Mouse (Mus musculus) 416B (cell line): ENCODE results near the gene Dync2h1.
A peak's percentile ranks its signal among the peaks of the same experiment; 100 is the strongest.
"Not testable (repeated sequence)": the region's sequence is repeated elsewhere in the genome, so short reads cannot be mapped to it uniquely, and the experiment has no call there.

Source experiments
- DNase-seq: peaks from one replicate; pipeline ENCODE4 v3.0.0; 2011; ENCODE audit warnings: low read depth

The Dync2h1 gene

DNA sequence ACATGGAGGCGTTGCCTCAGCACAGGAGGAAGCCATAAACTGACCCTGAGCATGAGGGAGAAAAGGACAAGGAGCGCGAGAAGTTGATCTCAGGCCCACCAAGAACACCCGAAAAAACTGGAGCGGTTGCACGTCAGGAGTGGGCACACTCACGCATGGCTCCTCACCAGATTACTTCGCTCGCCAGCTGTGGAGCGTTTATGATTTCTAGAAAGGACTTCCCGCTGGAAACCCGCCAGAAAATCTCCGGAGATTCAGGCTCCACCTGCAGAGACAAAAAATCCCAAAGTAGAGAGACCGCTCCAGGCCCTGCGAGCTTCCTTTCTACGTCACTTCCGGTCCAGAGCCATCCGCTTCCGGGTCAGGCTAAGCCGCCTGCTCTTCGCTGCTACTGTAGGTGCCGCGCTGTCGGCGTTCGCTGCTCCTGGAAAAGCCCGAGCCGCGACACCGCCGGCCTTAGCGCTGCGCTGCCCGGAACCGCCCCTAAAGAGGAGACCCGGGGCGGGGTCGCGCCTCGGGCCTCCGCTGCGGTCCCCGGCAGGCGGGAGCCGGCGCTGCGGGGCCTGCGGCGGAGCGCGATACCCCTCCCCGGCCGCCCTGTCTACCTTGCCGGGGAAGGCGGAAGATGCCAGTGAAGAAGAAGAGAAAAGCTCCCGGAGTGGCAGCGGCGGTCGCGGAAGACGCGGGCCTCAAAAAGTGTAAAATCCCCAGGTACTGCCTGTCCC lies at the start of gene Dync2h1, which contains the start of gene Dcun1d5:
Gene Dync2h1 (minus strand): TSS at position 275 of the 725 bp plus-strand sequence.
Gene Dcun1d5 (plus strand): TSS at position 349 of the 725 bp plus-strand sequence.
- peak; percentile 96 for DNase-seq

DNA sequence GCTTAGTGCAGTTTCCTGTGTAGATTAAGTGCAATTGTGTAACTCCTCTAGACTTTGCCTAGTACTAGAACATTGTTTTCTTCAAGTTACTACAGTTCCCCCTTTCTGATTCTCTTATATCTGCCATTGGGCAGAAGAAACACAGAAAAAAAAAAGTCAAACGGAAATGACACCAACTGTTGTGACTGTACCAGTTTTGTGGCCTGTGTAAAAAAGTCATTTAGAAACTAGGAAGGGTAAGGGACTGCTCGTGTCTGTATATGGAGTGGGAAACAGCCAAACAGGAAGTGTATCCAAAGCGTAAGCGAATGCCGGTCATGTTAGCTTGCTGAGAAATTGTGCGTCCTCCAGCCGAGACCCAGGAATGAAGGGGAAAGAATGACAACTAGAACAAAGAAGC lies 37.2 kb upstream of the Dync2h1 start:
- no peak for DNase-seq

DNA sequence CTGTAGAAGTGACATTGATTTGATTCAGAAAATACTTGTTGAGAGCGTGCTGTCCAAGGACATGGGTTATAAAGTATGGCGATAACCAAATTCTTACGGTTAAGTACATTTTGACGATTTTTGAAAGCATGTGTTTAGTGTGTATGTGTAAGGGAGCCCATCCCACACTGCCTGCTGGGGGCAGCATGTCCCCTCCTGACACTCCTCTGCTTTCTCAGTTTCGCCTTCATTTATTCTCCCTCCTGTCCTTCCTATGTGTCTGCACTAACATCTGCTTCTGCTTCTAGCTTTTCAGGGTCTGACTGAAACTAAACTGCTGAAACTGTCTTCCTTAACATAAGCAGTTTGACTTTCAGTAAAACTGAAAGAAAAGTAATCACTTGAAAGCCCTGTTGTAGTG lies 36.8 kb upstream of the Dync2h1 start:
- no peak for DNase-seq

DNA sequence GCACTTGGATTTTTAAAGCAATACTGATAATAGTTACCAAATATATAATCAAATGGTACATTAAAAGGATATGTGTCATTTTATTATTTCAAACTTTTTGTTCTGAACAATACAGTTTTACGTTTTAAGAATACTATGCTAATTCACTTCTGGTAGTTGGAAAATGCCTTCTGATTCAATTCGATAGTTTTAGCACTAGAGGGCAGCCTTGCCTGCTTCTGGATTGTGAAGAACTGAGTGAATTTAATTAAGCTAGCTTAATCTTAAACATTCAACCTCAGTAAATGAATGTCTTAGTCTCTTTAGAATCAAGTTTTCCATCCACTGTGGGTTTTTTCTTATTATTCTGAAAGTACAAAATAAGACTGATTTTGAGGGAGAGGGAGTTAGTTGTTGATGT lies 32.0 kb upstream of the Dync2h1 start:
- peak; percentile 63 for DNase-seq

DNA sequence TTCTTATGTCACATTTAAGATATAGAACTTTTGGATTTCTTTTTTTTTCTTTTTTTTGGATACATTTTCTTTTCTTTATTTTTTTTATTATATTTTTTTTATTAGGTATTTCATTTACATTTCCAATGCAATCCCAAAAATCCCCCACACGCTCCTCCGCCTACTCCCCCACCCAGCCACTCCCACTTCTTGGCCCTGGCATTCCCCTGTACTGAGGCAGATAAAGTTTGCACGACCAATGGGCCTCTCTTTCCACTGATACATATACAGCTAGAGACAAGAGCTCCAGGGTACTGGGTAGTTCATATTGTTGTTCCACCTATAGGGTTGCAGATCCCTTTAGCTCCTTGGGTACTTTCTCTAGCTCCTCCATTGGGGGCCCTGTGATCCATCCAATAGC lies 6.4 kb upstream of the Dync2h1 start:
- DNase-seq: not testable (repeated sequence)

DNA sequence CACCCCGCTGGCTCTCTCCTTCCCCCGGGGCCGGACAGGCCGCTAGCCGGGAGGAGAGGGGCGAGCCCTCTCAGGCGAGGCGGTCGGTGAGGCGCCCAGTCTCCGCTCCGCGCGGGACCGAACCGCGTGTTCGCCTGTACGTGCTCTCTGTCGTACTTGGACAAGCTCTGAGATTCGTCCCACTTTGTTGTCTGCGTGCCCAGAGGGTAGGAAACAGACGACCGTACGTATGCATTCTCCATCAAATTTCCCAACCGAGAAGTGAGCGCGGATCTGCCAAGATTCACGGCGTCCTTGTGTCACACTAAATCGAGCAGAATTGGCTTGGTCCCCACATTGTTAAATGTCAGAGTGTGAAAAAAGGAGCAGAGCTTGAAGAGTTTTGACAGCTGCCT lies 648 bp upstream of the Dync2h1 start:
- peak; percentile 31 for DNase-seq

DNA sequence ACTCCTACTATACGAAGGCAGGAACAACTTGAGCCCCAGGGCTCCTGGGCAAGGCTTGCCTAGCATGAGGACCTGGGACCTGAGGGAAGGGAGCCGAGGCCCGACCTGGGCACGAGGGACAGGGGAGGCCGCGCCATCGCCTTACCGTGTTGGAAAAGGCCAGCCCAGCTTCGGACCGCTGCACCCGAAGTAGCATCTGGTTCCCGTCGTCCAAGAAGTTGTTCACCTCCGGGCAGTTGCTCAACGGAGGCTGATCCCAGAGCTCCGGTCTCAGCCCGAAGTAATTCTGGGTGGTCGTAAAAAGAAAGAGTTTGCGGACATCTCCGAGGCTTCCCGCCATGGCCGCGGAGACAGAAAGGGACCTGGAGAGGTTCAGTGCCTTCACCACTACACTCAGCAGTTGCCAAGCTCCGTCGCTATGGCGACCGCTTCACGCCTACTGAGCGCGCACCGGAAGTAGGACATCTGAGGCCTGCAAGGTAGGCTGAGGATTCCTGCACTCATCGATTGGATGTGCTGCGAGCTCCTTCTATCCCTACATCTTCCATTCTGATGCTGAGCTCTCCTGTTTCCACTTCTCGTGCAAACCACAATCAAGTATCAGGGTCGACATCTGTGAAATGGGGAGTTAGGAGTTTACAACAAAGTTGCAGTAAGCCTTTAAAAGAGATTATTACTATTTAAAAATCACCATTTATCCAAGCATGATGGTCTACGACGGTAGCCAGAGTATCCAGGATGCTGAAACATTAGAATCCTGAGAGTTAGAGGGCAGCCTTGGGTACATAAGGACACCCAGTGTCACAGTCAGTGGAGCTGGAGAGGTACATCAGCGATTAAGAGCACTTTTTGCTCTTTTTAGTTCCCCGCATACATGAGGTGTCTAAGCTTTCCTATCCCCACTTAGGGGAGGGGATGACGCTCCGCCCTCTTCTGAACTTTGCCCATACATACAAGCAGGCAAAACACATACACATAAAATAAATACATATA lies 7.3 kb downstream of the Dync2h1 start:
- no peak for DNase-seq

DNA sequence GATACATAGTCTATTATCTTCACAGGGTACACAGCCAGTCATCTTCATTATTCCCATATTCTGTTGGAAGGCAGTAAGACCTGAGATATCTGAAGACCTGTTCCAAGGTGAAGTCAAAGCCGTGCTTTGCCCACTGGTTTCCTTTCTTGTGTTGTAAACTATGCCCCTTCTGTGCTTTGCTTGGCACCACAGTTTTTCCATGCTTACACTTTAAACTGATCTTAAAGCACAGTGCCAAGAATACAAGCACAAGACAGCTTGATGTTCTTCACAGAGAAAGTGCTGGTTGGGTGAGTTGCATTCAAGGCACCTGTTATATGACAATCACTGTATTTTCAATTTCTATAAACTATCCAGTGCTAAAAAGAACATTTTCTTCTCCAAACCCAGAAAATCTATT lies 10.5 kb downstream of the Dync2h1 start:
- no peak for DNase-seq

DNA sequence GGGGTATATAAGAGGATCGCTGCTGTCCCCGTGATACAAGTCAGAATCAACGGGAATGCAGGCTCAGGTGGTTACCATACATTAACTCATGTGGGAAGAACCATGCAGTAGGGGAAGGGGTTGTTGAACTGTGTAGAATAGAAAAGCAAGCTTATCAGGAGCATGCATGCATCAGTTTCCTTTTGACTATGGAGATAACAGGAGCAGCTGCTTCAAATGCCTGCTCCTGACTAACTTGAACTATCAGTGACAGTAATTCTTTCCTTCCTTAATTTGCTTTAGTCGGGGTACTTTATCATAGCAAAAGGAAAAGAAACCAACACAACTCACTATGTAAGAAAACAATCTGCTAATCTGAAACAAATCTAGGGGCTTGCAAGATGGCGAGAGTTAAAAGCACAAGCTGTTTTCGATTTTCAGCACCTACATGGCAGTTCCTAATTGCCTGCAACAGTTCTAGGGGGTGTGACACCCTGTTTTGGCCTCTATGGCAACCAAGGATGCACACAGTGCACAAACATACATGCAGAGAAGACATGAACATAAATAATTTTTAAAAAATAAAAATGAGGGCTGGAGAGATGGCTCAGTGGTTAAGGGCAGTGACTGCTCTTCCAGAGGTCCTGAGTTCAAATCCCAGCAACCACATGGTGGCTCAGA lies 16.8 kb downstream of the Dync2h1 start:
- peak; percentile 52 for DNase-seq

DNA sequence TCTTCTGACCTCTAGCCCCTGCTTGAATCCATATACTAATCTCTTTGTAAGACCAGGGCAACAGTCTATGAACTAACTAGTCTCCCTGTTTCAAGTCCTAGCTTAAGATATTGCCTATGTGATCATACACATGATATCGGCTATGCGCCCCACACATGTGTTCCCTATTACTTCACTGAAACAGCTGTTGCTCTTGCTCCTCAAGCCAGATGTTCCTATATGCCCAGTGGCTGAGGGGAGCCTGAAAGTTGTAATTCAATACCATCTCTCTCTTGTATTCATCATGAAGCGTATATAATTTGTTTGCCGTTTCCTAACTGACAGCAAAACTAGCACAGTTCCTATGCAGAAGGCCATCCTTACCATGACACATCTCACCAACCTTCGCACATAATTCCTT lies 23.6 kb downstream of the Dync2h1 start:
- no peak for DNase-seq

DNA sequence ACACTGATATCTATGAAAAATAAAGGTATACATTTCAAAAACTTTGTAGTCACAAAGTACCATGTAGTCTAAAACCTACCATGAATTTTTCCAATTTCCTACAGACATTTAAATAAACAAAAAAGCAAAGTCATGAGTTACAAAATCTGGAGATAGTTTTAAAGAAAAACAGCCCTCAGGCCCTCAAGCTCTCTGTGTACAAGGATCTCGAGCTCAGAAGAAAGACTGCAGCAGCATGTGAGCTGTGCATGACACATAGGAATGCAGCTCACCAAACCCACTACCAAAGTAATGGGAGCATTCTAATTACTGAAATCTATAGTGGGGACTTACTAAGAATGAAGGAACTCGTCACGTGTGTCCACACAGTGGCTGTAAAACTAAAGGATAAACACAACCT lies 24.5 kb downstream of the Dync2h1 start:
- DNase-seq: no peak

DNA sequence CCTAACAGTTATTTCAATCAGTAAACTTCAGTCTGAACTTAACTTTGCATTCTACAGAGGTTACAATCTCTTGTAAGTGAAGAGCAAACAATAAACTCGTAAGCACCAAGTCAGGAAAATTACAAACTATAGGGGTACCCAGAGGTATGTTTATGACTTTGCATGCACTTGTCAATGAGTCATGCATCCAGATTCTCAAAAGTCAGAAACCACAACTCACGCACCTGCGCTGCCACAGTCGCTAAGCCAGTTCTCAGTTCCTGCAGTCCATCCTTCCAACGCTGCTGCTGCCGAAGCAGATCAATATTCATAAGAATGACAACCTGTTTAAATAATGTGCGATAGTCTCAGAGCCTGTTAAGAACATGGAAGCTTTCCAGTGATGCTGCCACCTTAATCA lies 25.6 kb downstream of the Dync2h1 start:
- no peak for DNase-seq

DNA sequence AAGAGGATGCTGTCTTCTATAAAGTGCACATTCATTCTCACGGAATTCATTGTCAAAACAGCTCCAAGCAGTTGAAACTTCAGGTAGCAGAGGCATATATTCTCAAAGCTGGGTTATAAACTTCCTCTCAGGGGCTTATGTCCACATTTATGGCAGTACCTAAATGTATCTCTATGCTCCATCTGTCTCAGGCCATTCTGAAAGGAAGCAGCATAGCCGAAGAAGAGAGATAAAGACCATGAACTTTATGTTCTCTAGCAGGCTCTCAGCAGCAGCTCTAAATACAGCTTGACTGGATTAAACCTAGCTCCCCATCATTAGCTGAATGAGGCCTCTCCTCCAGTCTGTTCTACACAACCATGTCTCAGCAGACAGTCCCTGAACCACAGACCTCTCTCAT lies 29.9 kb downstream of the Dync2h1 start:
- DNase-seq: no peak

DNA sequence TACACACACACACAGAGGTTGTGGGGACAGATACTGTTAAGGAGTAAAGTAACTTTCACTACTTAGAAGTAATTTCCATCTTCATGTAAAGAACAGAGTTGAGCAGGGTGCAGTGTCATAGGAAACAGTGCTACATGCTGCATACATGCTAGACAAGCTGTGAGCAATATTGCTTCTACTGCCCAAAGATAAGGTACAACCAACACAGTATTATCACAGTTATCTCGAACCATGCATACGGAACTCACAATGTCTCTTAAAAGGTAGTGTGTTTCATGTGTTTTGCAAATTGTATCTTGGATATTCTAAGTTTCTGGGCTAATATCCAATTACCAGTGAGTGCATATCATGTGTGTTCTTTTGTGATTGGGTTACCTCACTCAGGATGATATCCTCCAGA lies 61.4 kb downstream of the Dync2h1 start:
- no peak for DNase-seq

DNA sequence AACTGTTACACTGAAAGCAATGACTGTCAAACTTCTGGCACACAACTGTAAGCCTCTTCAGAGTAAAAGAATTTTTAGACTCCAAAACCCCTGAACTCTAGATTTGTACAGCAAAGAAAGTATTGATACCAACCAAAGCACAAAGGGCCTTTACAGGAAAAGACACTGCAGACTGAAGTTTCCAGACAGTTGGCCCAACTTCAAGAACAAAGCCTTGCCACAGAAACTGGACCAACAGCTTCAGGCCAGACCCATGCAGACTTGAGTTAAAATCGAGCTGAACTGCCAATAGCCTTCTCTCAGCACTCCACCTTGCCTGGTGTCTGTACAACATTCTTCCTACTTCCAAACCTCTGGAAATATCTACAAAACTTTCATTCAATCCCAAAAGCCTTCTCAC lies 74.1 kb downstream of the Dync2h1 start:
- DNase-seq: no peak

DNA sequence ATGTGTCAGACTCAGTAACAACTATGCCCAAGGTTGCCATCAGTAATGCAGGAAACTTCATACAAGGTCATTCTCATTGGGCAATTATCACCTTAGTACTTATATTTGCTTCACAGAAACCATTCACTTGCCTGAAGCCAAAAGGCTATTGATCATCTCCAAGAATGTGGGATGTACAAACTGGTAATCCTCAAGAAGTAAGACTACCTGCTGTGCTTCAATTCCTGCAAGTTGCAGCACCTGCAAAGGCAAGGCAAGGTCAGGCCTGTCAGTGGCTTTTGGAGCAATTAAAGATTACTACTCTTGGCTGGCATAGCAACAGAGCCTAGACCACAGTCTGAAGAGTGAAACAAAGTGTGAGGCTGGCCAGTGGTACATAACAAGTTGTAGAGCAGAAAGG lies 82.9 kb downstream of the Dync2h1 start:
- no peak for DNase-seq

DNA sequence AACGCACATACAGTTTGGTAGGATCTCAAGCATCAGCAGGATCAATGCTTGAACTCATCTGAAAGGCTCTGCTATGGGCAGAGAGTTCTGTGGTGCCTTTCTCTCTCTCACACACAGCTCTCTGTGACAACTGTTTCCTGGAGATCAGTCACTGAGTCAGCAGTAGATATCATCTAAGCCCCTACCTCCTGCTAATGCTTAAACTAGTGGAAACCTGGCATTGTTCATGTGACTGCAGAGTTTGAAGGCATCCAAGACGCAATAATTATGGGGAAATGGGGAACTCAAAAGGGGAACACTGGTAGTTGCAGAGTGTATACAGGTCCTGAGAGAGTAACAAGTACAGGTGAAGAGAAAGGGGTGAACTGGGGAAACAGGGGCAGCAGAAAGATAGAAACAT lies 109.6 kb downstream of the Dync2h1 start:
- DNase-seq: peak; percentile 49

DNA sequence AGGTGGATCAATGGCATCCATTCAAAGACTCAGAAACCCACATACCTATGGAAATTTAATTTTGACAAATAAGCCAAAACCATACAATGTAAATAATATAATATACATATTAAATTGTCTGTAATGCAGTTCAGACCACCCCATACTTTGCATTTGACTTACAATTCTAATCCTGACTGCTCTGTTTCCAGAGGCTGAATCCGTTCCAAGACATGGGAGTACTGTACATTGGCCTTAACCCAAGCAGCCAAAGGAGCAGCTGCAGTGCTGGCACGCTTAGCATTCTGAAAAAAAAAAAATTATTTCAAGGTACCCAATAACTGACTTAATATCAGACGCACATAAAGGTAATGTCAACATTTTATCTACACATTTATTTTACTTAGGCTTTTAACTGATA lies 113.4 kb downstream of the Dync2h1 start:
- DNase-seq: no peak

DNA sequence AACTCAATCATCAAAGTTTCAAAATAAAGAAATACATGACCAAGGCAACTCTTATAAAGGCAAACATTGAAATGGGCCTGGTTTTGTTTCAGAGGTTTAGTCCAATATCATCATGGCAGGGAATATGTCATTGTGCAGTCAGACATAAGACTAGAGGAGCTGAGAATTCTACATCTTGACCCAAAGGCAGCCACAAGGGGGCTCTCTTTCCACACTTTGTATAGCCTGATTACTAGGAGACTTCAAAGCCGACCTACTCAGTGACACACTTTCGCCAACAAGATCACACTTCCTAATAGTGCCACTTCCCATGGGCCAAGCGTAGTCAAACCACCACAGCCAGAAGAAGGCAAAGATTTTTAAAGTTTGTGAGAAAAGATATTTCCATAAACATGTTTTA lies 133.7 kb downstream of the Dync2h1 start:
- peak; percentile 58 for DNase-seq

DNA sequence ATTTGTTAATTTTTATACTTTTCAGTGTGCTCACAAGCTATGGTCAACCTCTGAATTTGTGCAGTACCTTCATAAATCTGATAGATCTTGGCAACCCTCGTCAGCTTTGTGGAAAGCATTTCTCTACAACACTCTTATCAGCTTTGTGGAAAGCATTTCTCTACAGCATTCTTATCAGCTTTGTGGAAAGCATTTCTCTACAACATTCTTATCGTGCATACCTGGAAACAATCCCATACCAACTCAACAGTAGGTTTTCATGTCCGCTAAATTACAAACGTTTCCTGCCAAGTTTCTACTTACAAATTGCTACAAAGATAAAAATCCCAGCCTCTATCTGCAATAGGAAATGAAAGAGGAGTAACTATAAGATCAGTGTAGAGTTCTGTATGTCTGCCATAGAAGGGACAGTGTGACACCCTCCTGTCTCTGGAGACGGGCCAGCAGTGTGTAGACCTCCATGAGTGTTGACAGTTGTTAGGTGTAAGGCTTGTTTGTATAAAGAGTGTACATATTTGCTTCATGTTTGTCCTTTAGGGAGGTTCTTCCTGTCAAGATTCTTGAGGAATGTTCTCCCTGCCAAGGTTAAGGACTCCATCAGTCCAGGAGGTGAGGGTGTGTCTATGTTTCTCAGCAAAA lies 141.5 kb downstream of the Dync2h1 start:
- DNase-seq: no peak

DNA sequence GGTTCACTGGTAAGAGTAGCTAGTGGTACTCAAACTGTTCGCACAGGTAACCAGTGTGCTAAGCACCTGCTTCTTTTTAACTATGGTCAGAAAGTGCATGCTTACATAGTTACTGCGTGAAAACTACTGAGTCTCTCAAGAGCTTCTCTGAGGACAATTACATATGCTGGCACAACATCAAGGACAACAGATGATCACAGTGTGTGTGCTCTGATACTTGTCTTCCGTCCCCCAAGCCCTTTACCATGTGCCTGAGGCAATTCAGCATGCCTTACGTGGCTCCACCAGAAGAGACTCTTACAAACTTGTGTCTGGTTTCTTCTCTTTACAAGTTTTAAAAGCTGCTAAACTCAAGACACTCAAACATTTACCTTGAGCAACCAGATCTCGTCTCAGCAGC lies 143.0 kb downstream of the Dync2h1 start:
- DNase-seq: no peak

DNA sequence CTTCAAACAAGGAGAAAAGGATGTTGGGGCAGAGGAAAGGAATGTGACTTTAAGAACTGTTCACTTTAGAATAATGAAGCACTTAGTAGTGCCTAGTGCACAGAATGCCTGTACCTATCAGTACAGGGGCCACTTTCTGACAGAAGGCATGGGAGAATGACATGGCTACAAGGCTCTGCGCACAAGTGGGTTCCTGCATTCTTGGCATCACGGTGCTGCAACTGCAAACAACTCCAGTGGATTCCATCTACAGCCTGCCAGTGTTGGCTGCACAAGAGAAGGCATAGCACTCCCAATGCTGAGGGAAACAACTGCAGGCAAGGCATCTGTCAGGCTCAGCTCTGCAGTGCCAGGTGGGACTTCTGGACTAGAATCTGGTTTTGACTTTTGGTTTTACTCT lies 151.7 kb downstream of the Dync2h1 start:
- DNase-seq: no peak
